Mouse (Mus musculus): ENCODE measurements at regions not wholly inside any gene's neighbourhood (a gene's known extent, or its start where the extent isn't known, plus 50 kb on each side); places are given as distances from the start of the nearest gene placed in this dataset.

- H3K4me3 ChIP-seq (ENCODE audit: insufficient read depth, poor library complexity, severe bottlenecking) = no peak overlapping the region
- no peak for TF ChIP-seq CTCF (IDR thresholded peaks at IDR 0.05; ENCODE audit: control insufficient read depth, insufficient read depth, insufficient read length)
- TF ChIP-seq MYOG (IDR thresholded peaks at IDR 0.05; ENCODE audit: control insufficient read depth, extremely low read depth, insufficient read length) = no peak
- no peak for TF ChIP-seq CEBPB (IDR thresholded peaks at IDR 0.05; ENCODE audit: low read depth)
- no peak for TF ChIP-seq MYOD1 (IDR thresholded peaks at IDR 0.05; ENCODE audit: control insufficient read depth, insufficient read length, low read depth)
- no peak for TF ChIP-seq MAX (IDR thresholded peaks at IDR 0.05)
- no peak for TF ChIP-seq USF1 (IDR thresholded peaks at IDR 0.05; ENCODE audit: low read depth)
- no peak for TF ChIP-seq FOSL1 (IDR thresholded peaks at IDR 0.05; ENCODE audit: insufficient read depth, low read length, poor library complexity, severe bottlenecking)
- no peaks in the 10 kb centered on the region for H3K27me3 ChIP-seq (ENCODE audit: control insufficient read depth, insufficient read depth, insufficient read length)
- no peaks in the 10 kb centered on the region for H3K36me3 ChIP-seq (ENCODE audit: control insufficient read depth, insufficient read depth)
- no peaks in the 10 kb centered on the region for H3K79me2 ChIP-seq (ENCODE audit: control insufficient read depth, insufficient read depth)
- no peak overlapping the region for H3ac ChIP-seq (ENCODE audit: control insufficient read depth, insufficient read length, low read depth)
- no peaks in the 10 kb centered on the region for H3K79me3 ChIP-seq (ENCODE audit: low read depth)
Observed at GRCm38 (mm10) chr10:122386748-122387147, 61.6 kb upstream of the Avpr1a start.

DNA sequence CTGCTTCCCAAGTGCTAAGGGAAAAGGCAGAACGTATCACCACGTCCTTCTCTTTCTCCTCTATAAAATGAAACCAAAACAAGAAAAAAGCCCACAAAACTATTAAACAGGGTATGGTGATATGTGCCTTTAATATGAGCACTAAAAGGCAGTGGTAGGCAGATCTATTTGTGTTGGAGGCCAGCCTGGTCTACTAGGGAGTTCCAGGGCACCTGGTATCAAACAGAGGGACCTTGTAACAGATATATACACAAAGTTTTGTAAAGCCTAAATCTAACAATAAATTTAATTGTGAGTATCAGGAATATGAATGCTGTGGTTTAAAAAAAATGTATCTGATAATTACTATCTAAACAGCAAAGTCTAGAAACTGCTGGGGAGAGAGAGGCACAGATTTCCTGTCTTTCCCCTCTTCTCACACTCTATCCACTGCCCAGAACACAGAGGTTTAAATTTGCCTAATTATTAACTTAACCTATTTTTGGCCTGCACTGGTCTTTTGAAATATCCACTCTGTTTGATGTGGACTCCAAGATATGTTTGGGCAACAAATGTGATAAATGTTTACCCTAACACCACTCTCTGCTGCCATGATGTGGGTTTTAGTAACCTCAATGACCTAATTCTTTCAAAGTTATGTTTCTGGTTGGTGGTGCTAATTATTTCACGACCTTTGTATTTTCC, 68.5 kb upstream of the Avpr1a start:
- Histone ChIP-seq H3K79me2 (ENCODE audit: control insufficient read depth, insufficient read depth) (no peaks in the 10 kb centered on the region), H3ac (ENCODE audit: control insufficient read depth, insufficient read length, low read depth) (no peak overlapping the region), H3K36me3 (ENCODE audit: control insufficient read depth, insufficient read depth) (no peaks in the 10 kb centered on the region), H3K27me3 (ENCODE audit: control insufficient read depth, insufficient read depth, insufficient read length) (no peaks in the 10 kb centered on the region), H3K79me3 (ENCODE audit: low read depth) (no peaks in the 10 kb centered on the region), H3K4me3 (ENCODE audit: insufficient read depth, poor library complexity, severe bottlenecking) (no peak overlapping the region)
- TF ChIP-seq MAX (IDR thresholded peaks at IDR 0.05) (no peak), USF1 (IDR thresholded peaks at IDR 0.05; ENCODE audit: low read depth) (no peak), FOSL1 (IDR thresholded peaks at IDR 0.05; ENCODE audit: insufficient read depth, low read length, poor library complexity, severe bottlenecking) (no peak), CEBPB (IDR thresholded peaks at IDR 0.05; ENCODE audit: low read depth) (no peak), MYOD1 (IDR thresholded peaks at IDR 0.05; ENCODE audit: control insufficient read depth, insufficient read length, low read depth) (no peak), CTCF (IDR thresholded peaks at IDR 0.05; ENCODE audit: control insufficient read depth, insufficient read depth, insufficient read length) (no peak), MYOG (IDR thresholded peaks at IDR 0.05; ENCODE audit: control insufficient read depth, extremely low read depth, insufficient read length) (no peak)

- no peak for TF ChIP-seq MAX (IDR thresholded peaks at IDR 0.05)
- no peak for TF ChIP-seq FOSL1 (IDR thresholded peaks at IDR 0.05; ENCODE audit: insufficient read depth, low read length, poor library complexity, severe bottlenecking)
- no peak for TF ChIP-seq CEBPB (IDR thresholded peaks at IDR 0.05; ENCODE audit: low read depth)
- TF ChIP-seq MYOG (IDR thresholded peaks at IDR 0.05; ENCODE audit: control insufficient read depth, extremely low read depth, insufficient read length) = no peak
- no peak for TF ChIP-seq CTCF (IDR thresholded peaks at IDR 0.05; ENCODE audit: control insufficient read depth, insufficient read depth, insufficient read length)
- TF ChIP-seq MYOD1 (IDR thresholded peaks at IDR 0.05; ENCODE audit: control insufficient read depth, insufficient read length, low read depth) = no peak
- TF ChIP-seq USF1 (IDR thresholded peaks at IDR 0.05; ENCODE audit: low read depth) = no peak
- no peaks in the 10 kb centered on the region for H3K27me3 ChIP-seq (ENCODE audit: control insufficient read depth, insufficient read depth, insufficient read length)
Observed at GRCm38 (mm10) chr10:122343291-122343690, 105.0 kb upstream of the Avpr1a start.

DNA sequence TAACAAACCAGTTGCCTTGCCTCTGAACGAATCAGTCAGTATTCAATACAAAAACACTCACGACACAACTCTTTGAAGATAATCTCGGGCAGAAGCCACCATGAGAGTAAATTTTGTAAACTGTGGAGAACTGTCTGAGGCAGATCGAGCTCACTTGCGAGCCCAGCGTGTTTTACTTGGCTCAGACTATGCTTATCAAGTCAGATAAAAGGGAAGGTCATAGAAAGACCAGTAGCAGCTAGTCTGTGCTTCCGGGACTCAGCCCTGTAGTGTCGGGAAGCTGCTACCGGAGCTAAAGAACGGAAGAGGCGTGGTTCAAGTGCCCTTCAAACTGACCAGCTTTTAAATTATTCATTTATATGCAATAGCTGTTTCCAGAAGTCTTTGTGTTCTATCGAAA, 105.9 kb upstream of the Avpr1a start:
- no peaks in the 10 kb centered on the region for H3K79me3 ChIP-seq (ENCODE audit: low read depth)
- no peak overlapping the region for H3ac ChIP-seq (ENCODE audit: control insufficient read depth, insufficient read length, low read depth)
- no peak for TF ChIP-seq MAX (IDR thresholded peaks at IDR 0.05)
- TF ChIP-seq USF1 (IDR thresholded peaks at IDR 0.05; ENCODE audit: low read depth) = no peak
- no peak for TF ChIP-seq MYOG (IDR thresholded peaks at IDR 0.05; ENCODE audit: control insufficient read depth, extremely low read depth, insufficient read length)
- TF ChIP-seq FOSL1 (IDR thresholded peaks at IDR 0.05; ENCODE audit: insufficient read depth, low read length, poor library complexity, severe bottlenecking) = no peak
- no peak for TF ChIP-seq CTCF (IDR thresholded peaks at IDR 0.05; ENCODE audit: control insufficient read depth, insufficient read depth, insufficient read length)
- no peak for TF ChIP-seq MYOD1 (IDR thresholded peaks at IDR 0.05; ENCODE audit: control insufficient read depth, insufficient read length, low read depth)
- no peak for TF ChIP-seq CEBPB (IDR thresholded peaks at IDR 0.05; ENCODE audit: low read depth)
- no peaks in the 10 kb centered on the region for H3K79me2 ChIP-seq (ENCODE audit: control insufficient read depth, insufficient read depth)
- H3K36me3 ChIP-seq (ENCODE audit: control insufficient read depth, insufficient read depth) = no peaks in the 10 kb centered on the region
- H3K4me3 ChIP-seq (ENCODE audit: insufficient read depth, poor library complexity, severe bottlenecking) = no peak overlapping the region
- H3K27me3 ChIP-seq (ENCODE audit: control insufficient read depth, insufficient read depth, insufficient read length) = no peaks in the 10 kb centered on the region

More at GRCm38 (mm10) chr10:122343291-122343690, 105.0 kb upstream of the Avpr1a start:
- Histone ChIP-seq H3K79me2 (ENCODE audit: control insufficient read depth, insufficient read depth) (no peaks in the 10 kb centered on the region), H3ac (ENCODE audit: control insufficient read depth, insufficient read length, low read depth) (no peak overlapping the region), H3K79me3 (ENCODE audit: low read depth) (no peaks in the 10 kb centered on the region), H3K4me3 (ENCODE audit: insufficient read depth, poor library complexity, severe bottlenecking) (no peak overlapping the region), H3K36me3 (ENCODE audit: control insufficient read depth, insufficient read depth) (no peaks in the 10 kb centered on the region)

DNA sequence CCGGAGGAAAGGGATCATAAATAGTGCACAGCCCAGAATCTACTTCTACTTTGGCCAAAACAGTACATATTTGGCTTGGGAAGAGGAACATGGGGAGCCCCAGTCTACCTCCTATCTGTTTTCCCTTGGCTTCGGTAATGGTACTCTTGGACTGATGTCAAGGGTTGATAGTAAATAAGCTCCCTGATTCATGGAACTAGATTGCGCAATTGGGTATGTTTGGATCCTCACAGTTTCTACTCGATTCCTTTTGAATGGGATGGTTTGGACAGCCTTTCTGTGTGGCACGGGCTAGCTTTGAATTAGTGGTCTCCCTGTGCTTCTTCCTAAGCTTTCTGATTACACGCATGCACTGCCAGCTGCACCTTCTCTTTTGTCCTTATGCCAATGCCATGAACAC, 121.4 kb upstream of the Avpr1a start:
- TF ChIP-seq CEBPB (IDR thresholded peaks at IDR 0.05; ENCODE audit: low read depth) (peak; percentile 39), MAX (IDR thresholded peaks at IDR 0.05) (no peak)
- H3ac ChIP-seq (ENCODE audit: control insufficient read depth, insufficient read length, low read depth) = no peak overlapping the region

DNA sequence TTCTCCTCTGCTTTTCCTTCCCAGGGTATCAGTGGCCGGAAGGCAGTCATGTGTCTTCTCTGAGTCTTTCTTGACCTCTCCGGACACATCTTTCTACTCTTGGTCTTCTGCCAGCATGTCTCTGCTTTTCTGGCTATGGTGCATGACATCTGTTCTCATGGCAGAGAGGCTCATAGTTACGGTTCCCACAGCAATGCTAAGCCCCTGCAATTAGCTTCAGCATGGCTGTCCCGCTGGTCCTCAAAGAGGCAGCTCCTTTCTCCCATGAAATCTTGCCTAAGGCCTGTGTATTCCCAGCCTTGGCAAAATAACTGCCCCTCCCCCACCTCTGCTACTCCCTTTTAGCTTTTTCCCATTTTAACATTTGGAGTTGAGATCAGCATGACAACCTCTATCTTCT, 129.4 kb upstream of the Avpr1a start:
- no peak for TF ChIP-seq MYOD1 (IDR thresholded peaks at IDR 0.05; ENCODE audit: control insufficient read depth, insufficient read length, low read depth)
- TF ChIP-seq MYOG (IDR thresholded peaks at IDR 0.05; ENCODE audit: control insufficient read depth, extremely low read depth, insufficient read length) = no peak
- TF ChIP-seq FOSL1 (IDR thresholded peaks at IDR 0.05; ENCODE audit: insufficient read depth, low read length, poor library complexity, severe bottlenecking) = no peak
- no peak for TF ChIP-seq CTCF (IDR thresholded peaks at IDR 0.05; ENCODE audit: control insufficient read depth, insufficient read depth, insufficient read length)
- TF ChIP-seq MAX (IDR thresholded peaks at IDR 0.05) = no peak
- no peak for TF ChIP-seq USF1 (IDR thresholded peaks at IDR 0.05; ENCODE audit: low read depth)
- no peak for TF ChIP-seq CEBPB (IDR thresholded peaks at IDR 0.05; ENCODE audit: low read depth)

More for the DNA sequence above, 121.4 kb upstream of the Avpr1a start:
- no peak overlapping the region for H3K4me3 ChIP-seq (ENCODE audit: insufficient read depth, poor library complexity, severe bottlenecking)
- H3K79me2 ChIP-seq (ENCODE audit: control insufficient read depth, insufficient read depth) = no peaks in the 10 kb centered on the region
- no peaks in the 10 kb centered on the region for H3K79me3 ChIP-seq (ENCODE audit: low read depth)
- H3K36me3 ChIP-seq (ENCODE audit: control insufficient read depth, insufficient read depth) = no peaks in the 10 kb centered on the region
- no peaks in the 10 kb centered on the region for H3K27me3 ChIP-seq (ENCODE audit: control insufficient read depth, insufficient read depth, insufficient read length)

More for the DNA sequence above, 129.4 kb upstream of the Avpr1a start:
- Histone ChIP-seq H3K27me3 (ENCODE audit: control insufficient read depth, insufficient read depth, insufficient read length) (no peaks in the 10 kb centered on the region), H3K4me3 (ENCODE audit: insufficient read depth, poor library complexity, severe bottlenecking) (no peak overlapping the region), H3ac (ENCODE audit: control insufficient read depth, insufficient read length, low read depth) (no peak overlapping the region), H3K79me3 (ENCODE audit: low read depth) (no peaks in the 10 kb centered on the region), H3K36me3 (ENCODE audit: control insufficient read depth, insufficient read depth) (no peaks in the 10 kb centered on the region), H3K79me2 (ENCODE audit: control insufficient read depth, insufficient read depth) (no peaks in the 10 kb centered on the region)

All from C2C12 (cell line).